Mouse (Mus musculus) olfactory bulb, adult 2 months (tissue): ENCODE data around the gene Tm2d1. TPM values are rescaled to one million over a fixed set of nuclear protein-coding genes. Genes with fewer than 3 reads are reported as not detected.
A peak's percentile ranks its signal among the peaks of the same experiment; 100 is the strongest.
"Not testable (repeated sequence)": the region's sequence is repeated elsewhere in the genome, so short reads cannot be mapped to it uniquely, and the experiment has no call there.

Source experiments
- H3K27ac ChIP-seq: fragments of 200-500 bp; 2 replicates; pipeline ENCODE4 v1.5.1; 2012; ENCODE audit warnings: low read depth, low read length; ENCODE audit not compliant: insufficient read depth
- H3K4me1 ChIP-seq: fragments of 200-500 bp; 2 replicates; pipeline ENCODE4 v1.6.1; 2012; ENCODE audit warnings: low read length; ENCODE audit not compliant: control insufficient read depth, insufficient read depth
- H3K4me3 ChIP-seq: fragments of 200-500 bp; 2 replicates; pipeline ENCODE4 v1.5.1; 2012; ENCODE audit warnings: mild to moderate bottlenecking, low read depth, low read length, moderate library complexity; ENCODE audit not compliant: insufficient read depth
- CTCF ChIP-seq: fragments of 200-500 bp; IDR thresholded peaks from 2 replicates; pipeline ENCODE4 v1.5.1; 2012; ENCODE audit warnings: low read depth, mild to moderate bottlenecking, low read length, moderate library complexity; ENCODE audit not compliant: insufficient read depth
- POLR2A ChIP-seq: fragments of 200-500 bp; IDR thresholded peaks from 2 replicates; pipeline ENCODE4 v1.6.1; 2012; ENCODE audit warnings: mild to moderate bottlenecking, low read depth, low read length, moderate library complexity; ENCODE audit not compliant: insufficient read depth
- WGBS: fragments of 180-500 bp; shearing (Covaris S2); methylation state at CpG from one replicate; pipeline ENCODE4 v1.1.7; 2018; 5-methylcytosine and 5-hydroxymethylcytosine counted together
- polyA plus RNA-seq: library from polyadenylated mRNA; stranded (reverse); fragments of >200 nt; gene quantifications from 2 replicates; pipeline ENCODE4 v1.2.4, GENCODE M21; 2012; ENCODE audit warnings: low replicate concordance; ENCODE audit not compliant: missing spikeins, insufficient read depth, insufficient read length

Tm2d1 gene
- polyA plus RNA-seq = not detected in 2 replicates

DNA sequence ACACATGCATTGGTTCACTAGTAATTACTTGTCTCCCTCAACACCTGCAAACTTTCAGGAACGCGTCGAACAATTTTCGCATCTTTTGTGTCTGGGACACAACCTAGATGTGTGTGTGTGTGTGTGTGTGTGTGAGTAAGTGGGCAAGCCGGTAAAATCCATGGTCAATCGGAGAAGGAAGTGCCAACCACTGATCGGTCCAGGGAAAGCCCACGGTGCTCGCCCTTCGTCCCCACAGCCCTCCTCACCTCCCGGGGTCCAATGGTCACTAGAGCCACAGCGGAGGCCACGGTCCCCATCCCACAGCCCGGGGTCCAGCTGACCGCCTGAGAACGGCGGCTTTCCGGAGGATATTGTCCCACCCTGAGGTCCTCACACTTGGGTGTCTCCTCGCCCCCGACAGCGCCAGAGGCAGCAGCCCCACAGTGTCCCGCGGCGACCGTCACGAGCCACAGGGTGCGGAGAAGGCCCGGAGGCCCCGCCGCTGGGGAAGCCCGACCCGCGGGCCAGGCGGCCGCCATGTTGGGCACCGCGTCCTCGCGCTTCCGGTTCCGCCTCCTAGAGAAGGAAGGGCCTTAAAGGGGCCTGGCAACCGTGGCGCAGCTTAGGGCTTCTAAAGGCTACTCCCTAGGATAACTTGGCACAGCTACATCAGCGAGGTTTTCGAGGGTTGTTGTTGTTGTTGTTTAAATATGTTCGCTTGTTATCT is at the start of gene Tm2d1:
TSS of gene Tm2d1 (minus strand) at position 591 of the 709 bp plus-strand sequence.
- Histone ChIP-seq H3K4me3 (peak within 1 kb of the TSS; percentile 82), H3K27ac (no peak within 1 kb of the TSS), H3K4me1 (no peaks in the 10 kb centered on the region)
- TF ChIP-seq CTCF = no peak
- TF ChIP-seq POLR2A = peak; percentile 80
- under 1% methylated on average over 46 of the region's 46 CpGs for WGBS

DNA sequence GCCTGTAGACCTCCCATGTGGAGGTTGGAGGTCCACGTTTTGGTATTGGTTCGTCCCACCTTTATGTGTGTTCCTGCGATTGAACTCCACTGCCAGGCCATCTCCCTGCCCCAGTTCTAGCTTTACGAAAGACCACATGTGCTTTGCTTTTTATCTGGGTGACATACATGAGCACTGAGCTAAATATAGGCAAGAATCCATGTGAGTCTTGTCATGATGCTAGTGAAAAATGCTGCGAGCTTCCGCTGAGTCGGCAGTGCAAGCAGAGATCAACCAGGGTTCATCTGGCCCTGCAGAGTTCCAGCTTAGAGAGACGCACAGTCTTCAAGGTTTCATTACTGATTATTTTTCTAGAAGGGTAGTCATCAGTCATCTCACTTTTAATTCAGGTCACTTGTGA is 45.3 kb upstream of the Tm2d1 start:
- Histone ChIP-seq H3K4me1 (no peaks in the 10 kb centered on the region), H3K27ac (no peak overlapping the region), H3K4me3 (no peak overlapping the region)
- WGBS = 88% methylated on average over 8 of the region's 8 CpGs
- TF ChIP-seq CTCF (no peak), POLR2A (no peak)

DNA sequence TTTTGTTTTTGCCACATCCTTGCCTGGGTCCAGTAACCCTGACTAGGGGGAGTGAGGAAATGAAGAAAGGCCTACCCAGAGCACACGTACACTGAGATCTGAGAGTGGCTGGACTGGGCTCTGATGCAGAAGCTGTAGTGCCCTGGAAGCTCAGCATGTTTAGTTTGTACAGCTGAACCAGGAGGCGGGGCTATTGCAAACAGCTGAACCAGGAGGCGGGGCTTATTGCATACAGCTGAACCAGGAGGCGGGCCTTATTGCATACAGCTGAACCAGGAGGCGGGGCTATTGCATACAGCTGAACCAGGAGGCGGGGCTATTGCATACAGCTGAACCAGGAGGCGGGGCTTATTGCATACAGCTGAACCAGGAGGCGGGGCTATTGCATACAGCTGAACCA is 32.0 kb upstream of the Tm2d1 start:
- H3K27ac ChIP-seq, H3K4me3 ChIP-seq, H3K4me1 ChIP-seq: not testable (repeated sequence)
- 98% methylated on average over 8 of the region's 8 CpGs for WGBS

DNA sequence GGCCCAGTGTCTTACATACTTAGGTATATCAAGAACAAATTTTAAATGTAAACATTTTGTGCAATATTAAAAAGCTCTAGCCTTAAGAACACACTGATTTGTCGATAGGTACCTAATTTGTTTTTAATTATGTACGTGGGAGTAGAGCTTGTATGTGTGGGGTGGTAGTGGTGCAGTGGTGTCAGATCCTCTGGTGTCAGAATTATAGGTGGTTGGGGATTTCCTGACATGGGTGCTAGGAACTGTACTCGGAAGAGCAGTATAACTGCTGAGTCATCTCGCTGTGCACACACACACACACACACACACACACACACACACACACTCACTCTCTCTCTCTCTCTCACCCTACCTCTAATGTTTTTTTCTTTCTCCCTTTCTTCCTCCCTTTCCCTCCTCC is 25.3 kb upstream of the Tm2d1 start:
- H3K27ac ChIP-seq = no peak overlapping the region
- H3K4me1 ChIP-seq = no peaks in the 10 kb centered on the region
- TF ChIP-seq CTCF (no peak), POLR2A (no peak)
- 80% methylated on average over 4 of the region's 4 CpGs for WGBS
- H3K4me3 ChIP-seq = no peak overlapping the region

DNA sequence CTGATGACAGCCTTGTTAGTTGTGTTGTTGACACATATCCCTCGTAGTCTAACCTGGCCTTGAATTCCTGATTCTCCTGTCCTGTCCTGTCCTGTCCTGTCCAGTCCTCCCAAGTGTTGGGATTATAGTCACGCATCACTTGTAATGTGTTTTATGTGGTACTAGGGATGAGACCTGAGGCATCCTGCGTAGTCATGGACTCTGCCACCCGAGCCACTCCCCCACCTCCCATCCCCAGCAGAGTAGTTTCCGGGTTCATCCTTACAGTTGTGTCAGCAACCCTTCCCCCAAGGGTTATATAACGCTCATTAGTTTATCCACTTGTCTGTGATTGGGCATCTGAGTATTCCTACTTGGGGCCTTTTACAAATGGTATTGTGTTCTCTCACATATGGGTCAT is 21.3 kb upstream of the Tm2d1 start:
- WGBS = 97% methylated on average over 6 of the region's 6 CpGs
- H3K4me3 ChIP-seq = no peak overlapping the region
- TF ChIP-seq CTCF = no peak
- no peak for TF ChIP-seq POLR2A
- no peaks in the 10 kb centered on the region for H3K4me1 ChIP-seq
- no peak overlapping the region for H3K27ac ChIP-seq

DNA sequence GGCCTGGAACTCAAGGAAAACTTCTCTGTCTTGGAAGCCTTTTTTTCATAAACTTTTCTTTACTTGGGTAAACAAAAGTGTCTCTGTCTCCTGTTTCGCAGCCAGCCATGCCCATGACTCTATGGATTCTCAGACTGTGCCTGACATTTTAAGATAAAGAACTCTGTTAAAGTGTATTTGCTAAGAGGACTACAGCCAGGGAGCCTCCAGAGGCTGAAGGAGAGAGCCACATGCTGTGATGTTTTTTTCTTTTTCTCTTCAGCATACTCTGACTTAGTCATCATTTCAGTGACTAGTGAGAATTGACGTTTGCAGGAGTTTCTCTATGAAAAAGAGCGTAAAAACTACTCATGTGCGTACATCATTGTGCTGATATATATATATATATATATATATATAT is 20.4 kb upstream of the Tm2d1 start:
- TF ChIP-seq POLR2A (no peak), CTCF (no peak)
- no peak overlapping the region for H3K4me3 ChIP-seq
- H3K27ac ChIP-seq = no peak overlapping the region
- H3K4me1 ChIP-seq = no peaks in the 10 kb centered on the region
- 81% methylated on average over 4 of the region's 4 CpGs for WGBS

DNA sequence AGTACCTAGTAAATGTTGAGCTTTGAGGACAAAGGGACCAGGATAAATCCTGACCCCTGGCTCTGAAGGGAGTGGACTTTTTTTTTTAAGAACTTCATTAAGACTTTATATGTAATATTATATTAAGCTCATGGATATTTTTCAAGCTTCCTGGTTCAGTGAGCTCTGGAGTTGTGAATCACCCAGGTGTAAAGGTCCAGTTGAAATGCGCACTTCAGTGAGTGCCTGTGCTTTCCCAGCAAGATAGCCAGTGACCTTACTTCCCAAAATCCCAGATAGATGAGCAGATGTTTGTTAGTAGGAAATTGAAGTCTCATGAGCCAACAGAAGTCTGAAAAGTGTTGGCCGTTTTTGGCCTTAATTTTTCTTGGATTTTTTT is 18.5 kb upstream of the Tm2d1 start:
- H3K4me1 ChIP-seq = no peaks in the 10 kb centered on the region
- 93% methylated on average over 2 of the region's 2 CpGs for WGBS
- H3K27ac ChIP-seq = no peak overlapping the region
- TF ChIP-seq CTCF (no peak), POLR2A (no peak)
- no peak overlapping the region for H3K4me3 ChIP-seq

DNA sequence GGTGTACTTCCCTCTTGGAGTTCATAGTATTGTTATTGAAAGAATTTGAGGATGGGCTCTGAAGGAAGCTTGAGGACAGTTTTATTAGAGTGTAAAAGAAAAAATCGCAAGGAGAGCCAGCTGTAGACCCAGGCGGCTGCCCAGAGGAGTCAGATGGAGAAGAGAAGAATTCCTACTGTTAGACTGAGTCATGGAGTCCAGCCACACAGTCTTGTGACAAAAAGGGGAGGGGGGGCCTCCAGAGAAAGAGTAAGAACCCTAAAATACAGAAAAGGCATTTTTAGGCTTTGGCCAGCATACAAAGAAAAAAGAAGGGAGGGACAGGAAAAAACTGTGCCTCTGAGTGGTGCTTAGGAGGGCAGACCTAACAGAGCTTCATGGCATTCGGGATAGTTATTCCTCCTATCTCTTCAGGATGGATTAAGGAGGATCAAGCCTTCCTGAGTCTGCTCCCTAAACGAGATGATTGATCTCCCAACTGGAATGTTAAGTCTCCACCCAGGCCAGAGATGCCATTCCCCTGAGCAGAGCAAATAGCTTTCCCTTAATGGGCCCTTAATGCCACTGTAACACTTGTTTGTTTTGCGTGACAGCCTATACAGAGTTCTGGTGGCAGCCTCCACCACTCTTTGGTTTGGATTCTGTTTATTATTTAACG is 17.9 kb upstream of the Tm2d1 start:
- H3K4me1 ChIP-seq = 0 out of 2 replicates have a peak, but pooled peaks cover 2% of the 10 kb centered on the region
- H3K4me3 ChIP-seq = no peak overlapping the region
- H3K27ac ChIP-seq = no peak overlapping the region
- WGBS = 60% methylated on average over 6 of the region's 6 CpGs
- no peak for TF ChIP-seq POLR2A
- TF ChIP-seq CTCF = no peak

DNA sequence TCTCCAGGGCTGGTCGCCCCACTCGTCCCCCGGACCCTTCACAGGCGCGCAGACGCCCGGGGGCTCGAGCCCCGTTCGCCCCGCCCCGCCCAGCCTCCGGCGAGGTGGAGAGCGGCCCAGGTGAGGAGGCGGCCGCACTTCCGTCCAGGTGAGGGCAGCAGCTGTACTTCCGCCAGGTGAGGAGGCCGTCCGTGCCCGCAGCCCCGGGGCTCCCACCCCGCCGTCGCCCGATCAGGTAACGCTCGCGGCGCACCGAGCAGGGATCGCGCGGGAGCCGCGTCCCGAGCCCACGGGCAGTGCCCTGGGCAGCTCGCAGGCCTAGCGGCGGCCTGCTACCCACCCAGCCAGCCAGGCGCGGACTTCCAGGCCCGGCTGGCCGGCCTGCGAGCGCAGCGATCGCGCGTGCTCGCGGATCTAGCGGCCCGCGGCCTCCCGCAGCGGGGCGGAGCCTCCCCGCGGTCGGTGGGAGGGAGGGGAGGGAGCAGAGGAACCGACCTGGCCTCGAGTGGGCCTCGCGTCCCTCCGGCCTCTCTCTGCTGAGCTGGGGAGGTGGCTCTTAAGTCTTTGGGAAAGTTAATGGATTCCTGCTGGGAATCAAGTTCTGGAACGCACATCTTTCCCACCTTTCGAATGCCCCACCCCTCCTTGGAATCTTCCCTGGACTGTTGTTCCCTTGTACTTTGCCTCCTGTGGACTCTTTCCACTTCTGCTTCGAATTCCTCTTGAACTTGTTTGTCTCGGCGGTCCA is 12.8 kb upstream of the Tm2d1 start, which contains the start of gene Patj:
TSS of gene Patj (plus strand) at position 96 of the 748 bp plus-strand sequence.
- peak within 1 kb of the TSS; percentile 95 for H3K4me3 ChIP-seq
- peak within 1 kb of the TSS; percentile 3; the same call in 1 of the 2 replicates for H3K27ac ChIP-seq
- TF ChIP-seq CTCF = no peak
- peak; percentile 90 for TF ChIP-seq POLR2A
- peaks cover 3% of the 10 kb centered on the region; the same call in 1 of the 2 replicates for H3K4me1 ChIP-seq
- 2% methylated on average over 72 of the region's 73 CpGs for whole genome bisulfite sequencing
